Mouse (Mus musculus) kidney, adult 2 months (tissue): Measurements from ENCODE around the gene Hcn2.

ENCODE experiments used
- CTCF ChIP-seq: fragments of 200-500 bp; conservative IDR thresholded peaks from 2 replicates; pipeline ENCODE4 v1.5.1; 2011; ENCODE audit warnings: low read depth, mild to moderate bottlenecking, control low read depth, low read length, moderate library complexity, mixed read lengths; ENCODE audit not compliant: insufficient read depth, insufficient read length
- POLR2A ChIP-seq: fragments of 200-500 bp; IDR thresholded peaks from one replicate; pipeline ENCODE4 v1.6.1; 2011; ENCODE audit warnings: low read depth, low read length, control low read depth

GRCm38 (mm10) chr10:79688720-79689119, 27.7 kb upstream of the Hcn2 start, which contains the start of gene Gzmm:
- TF ChIP-seq POLR2A (no peak), CTCF (no peak)
